Mouse (Mus musculus): ENCODE results near the gene Adig. TPM values are rescaled to one million over a fixed set of nuclear protein-coding genes. Genes with fewer than 3 reads are reported as not detected.
A peak's percentile ranks its signal among the peaks of the same experiment; 100 is the strongest.

Adig gene
- total RNA-seq (2021): not detected

- DNase-seq (ENCODE audit: extremely low spot score in 1 of 2, low spot score in 2 of 2): no peak
- intact Hi-C loops (cut with DNase I): no loop called here
Measured at GRCm38 (mm10) chr2:158501836-158502812, at the start of gene Adig. Adig (plus strand) TSS chr2:158502612.

- intact Hi-C loops (cut with DNase I): no loop called here
- no peak for DNase-seq (ENCODE audit: extremely low spot score in 1 of 2, low spot score in 2 of 2)
Measured at GRCm38 (mm10) chr2:158456451-158456850, 46.0 kb upstream of the Adig start.

GRCm38 (mm10) chr2:158457610-158458009, 44.8 kb upstream of the Adig start:
- intact Hi-C loops (cut with DNase I): no loop called here
- DNase-seq (ENCODE audit: extremely low spot score in 1 of 2, low spot score in 2 of 2): no peak

GRCm38 (mm10) chr2:158462450-158462849, 40.0 kb upstream of the Adig start:
- intact Hi-C loops (cut with DNase I): no loop called here
- DNase-seq (ENCODE audit: extremely low spot score in 1 of 2, low spot score in 2 of 2): no peak

GRCm38 (mm10) chr2:158474159-158474558, 28.3 kb upstream of the Adig start:
- DNase-seq (ENCODE audit: extremely low spot score in 1 of 2, low spot score in 2 of 2): no peak
- intact Hi-C loops (cut with DNase I): no loop called here

GRCm38 (mm10) chr2:158477640-158478039, 24.8 kb upstream of the Adig start:
- intact Hi-C loops (cut with DNase I): no loop called here
- no peak for DNase-seq (ENCODE audit: extremely low spot score in 1 of 2, low spot score in 2 of 2)

GRCm38 (mm10) chr2:158498457-158498856, 4.0 kb upstream of the Adig start:
- intact Hi-C loops (cut with DNase I): no loop called here
- no peak for DNase-seq (ENCODE audit: extremely low spot score in 1 of 2, low spot score in 2 of 2)

- intact Hi-C loops (cut with DNase I): no loop called here
- no peak for DNase-seq (ENCODE audit: extremely low spot score in 1 of 2, low spot score in 2 of 2)
Measured at GRCm38 (mm10) chr2:158503226-158503625, 814 bp downstream of the Adig start.

- intact Hi-C loops (cut with DNase I): no loop called here
- no peak for DNase-seq (ENCODE audit: extremely low spot score in 1 of 2, low spot score in 2 of 2)
Measured at GRCm38 (mm10) chr2:158503671-158504070, 1.3 kb downstream of the Adig start.

GRCm38 (mm10) chr2:158506475-158506874, 4.1 kb downstream of the Adig start:
- DNase-seq (ENCODE audit: extremely low spot score in 1 of 2, low spot score in 2 of 2): no peak
- intact Hi-C loops (cut with DNase I): no loop called here

- intact Hi-C loops (cut with DNase I): no loop called here
Measured at GRCm38 (mm10) chr2:158507046-158507445, 4.6 kb downstream of the Adig start.

GRCm38 (mm10) chr2:158510665-158511064, 8.3 kb downstream of the Adig start:
- intact Hi-C loops (cut with DNase I): no loop called here
- DNase-seq (ENCODE audit: extremely low spot score in 1 of 2, low spot score in 2 of 2): peak in 1 of 2 experiments; percentile 56

More at GRCm38 (mm10) chr2:158507046-158507445, 4.6 kb downstream of the Adig start:
- DNase-seq (ENCODE audit: extremely low spot score in 1 of 2, low spot score in 2 of 2): no peak

- intact Hi-C loops (cut with DNase I): no loop called here
- DNase-seq (ENCODE audit: extremely low spot score in 1 of 2, low spot score in 2 of 2): no peak
Measured at GRCm38 (mm10) chr2:158512528-158512927, 10.1 kb downstream of the Adig start, which contains the start of gene Arhgap40. Arhgap40 (plus strand) TSS chr2:158512796.

- DNase-seq (ENCODE audit: extremely low spot score in 1 of 2, low spot score in 2 of 2): no peak
- intact Hi-C loops (cut with DNase I): no loop called here
Measured at GRCm38 (mm10) chr2:158513821-158514336, 11.5 kb downstream of the Adig start.

- DNase-seq (ENCODE audit: extremely low spot score in 1 of 2, low spot score in 2 of 2): no peak
- intact Hi-C loops (cut with DNase I): no loop called here
Measured at GRCm38 (mm10) chr2:158518583-158518982, 16.2 kb downstream of the Adig start.

GRCm38 (mm10) chr2:158519071-158519470, 16.7 kb downstream of the Adig start:
- intact Hi-C loops (cut with DNase I): no loop called here
- no peak for DNase-seq (ENCODE audit: extremely low spot score in 1 of 2, low spot score in 2 of 2)

GRCm38 (mm10) chr2:158519800-158520199, 17.4 kb downstream of the Adig start:
- intact Hi-C loops (cut with DNase I): no loop called here
- no peak for DNase-seq (ENCODE audit: extremely low spot score in 1 of 2, low spot score in 2 of 2)

- DNase-seq (ENCODE audit: extremely low spot score in 1 of 2, low spot score in 2 of 2): no peak
- intact Hi-C loops (cut with DNase I): no loop called here
Measured at GRCm38 (mm10) chr2:158523060-158523459, 20.6 kb downstream of the Adig start.

GRCm38 (mm10) chr2:158524129-158524860, 21.9 kb downstream of the Adig start:
- DNase-seq (ENCODE audit: extremely low spot score in 1 of 2, low spot score in 2 of 2): peak; percentile 29 to 52
- intact Hi-C loops (cut with DNase I): no loop called here
